ENCODE assay signal across 8 mouse cellular contexts in the genomic region with DNA sequence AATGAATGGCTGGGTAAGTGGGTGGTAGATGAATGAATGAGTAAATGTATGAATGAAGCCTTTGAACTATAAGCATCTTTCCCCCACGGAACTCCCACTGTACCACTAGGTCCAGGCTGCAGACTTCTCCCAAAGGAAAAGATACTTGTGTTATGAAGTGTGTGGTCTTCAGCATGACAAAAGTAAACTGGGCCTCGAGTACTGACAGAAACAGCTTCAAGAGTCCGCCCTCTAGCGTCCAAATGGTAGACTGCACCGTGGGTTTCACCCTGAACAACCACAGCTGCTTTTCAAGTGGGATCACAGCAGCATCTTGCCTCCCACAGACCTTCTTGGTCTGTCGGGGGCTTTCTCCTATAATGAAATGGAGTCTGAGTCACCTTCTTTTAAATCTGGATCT. TPM values are rescaled to one million over a fixed set of nuclear protein-coding genes. Genes with fewer than 3 reads are reported as not detected.
A peak's percentile ranks its signal among the peaks of the same experiment; 100 is the strongest.
DNase-seq lines count a peak whose midpoint lies in the region.

No protein-coding gene starts in this region.

- intact Hi-C loops in gastrocnemius, postnatal 14 days (cut with DNase I; ENCODE audit: low total_unique reads), result no loop called here

- DNase-seq in 416B (ENCODE audit: low read depth) (peak; percentile 55), NIH3T3 (ENCODE audit: low read depth) (peak; percentile 82)
- peak; percentile 77 to 84 for DNase-seq in cerebellum, postnatal 14 days
- peak; percentile 35 for DNase-seq in gastrocnemius, postnatal 14 days
- DNase-seq in layer of hippocampus, adult 18-20 months (ENCODE audit: low spot score in 2 of 2), result peak; percentile 40 to 84
- peak; percentile 66 for DNase-seq in lung, postnatal 14 days
- peak; percentile 46 for DNase-seq in retina, postnatal 7 days (ENCODE audit: low read depth, low spot score)
- DNase-seq in urinary bladder, adult 2 months (ENCODE audit: low spot score), result peak; percentile 31

RNA-seq across cellular contexts. Expression of a gene that starts 54.7 kb away (rescaled TPM):
- total RNA-seq in gastrocnemius, postnatal 14 days (2021), result not detected
- 1 to 10 TPM; 1.5 to 1.7 TPM for total RNA-seq in layer of hippocampus, adult 18-20 months (2021)
- 0.01 and 0.06 TPM in 2 replicates for polyA plus RNA-seq in urinary bladder, adult 2 months (2012; rRNA removed)

Comparison
In these comparisons a context has a peak if more than half of its experiments do, and no peak if none do; other contexts are left out.
1. Peak in every context shown above with its lines: DNase-seq.
2. DNase-seq: peak in every context shown above with its lines; median percentile 82 in NIH3T3; 80 in cerebellum, postnatal 14 days; 66 in lung, postnatal 14 days; 62 in layer of hippocampus, adult 18-20 months; 55 in 416B; 46 in retina, postnatal 7 days; 35 in gastrocnemius, postnatal 14 days; 31 in urinary bladder, adult 2 months.